Mouse (Mus musculus): Measurements from ENCODE around the gene Cdc42ep1. TPM values are rescaled to one million over a fixed set of nuclear protein-coding genes. Genes with fewer than 3 reads are reported as not detected.
"Not testable (repeated sequence)": the region's sequence is repeated elsewhere in the genome, so short reads cannot be mapped to it uniquely, and the experiment has no call there.

The Cdc42ep1 gene
- polyA plus RNA-seq, 1 experiment from 2014 or later = 9.0 TPM

GRCm38 (mm10) chr15:78844791-78845190 is 2.4 kb downstream of the Cdc42ep1 start:
- no peak overlapping the region for H3K4me3 ChIP-seq (ENCODE audit: low read depth, low read length)
- DNase-seq (ENCODE audit: low spot score, missing footprints) = no peak
- no peak overlapping the region for H3K4me2 ChIP-seq
- 52% methylated on average over 9 of the region's 9 CpGs for WGBS
- H3K36me3 ChIP-seq (ENCODE audit: control insufficient read depth, insufficient read depth, low read length) = no peaks in the 10 kb centered on the region
- peaks cover 14% of the 10 kb centered on the region for H3K4me1 ChIP-seq (ENCODE audit: control insufficient read depth, insufficient read depth, low read length)
- ATAC-seq (ENCODE audit: low FRiP score) = no peak
- no peak overlapping the region for H3K27ac ChIP-seq (ENCODE audit: low read depth, low read length)
- H3K27me3 ChIP-seq (ENCODE audit: control insufficient read depth, insufficient read depth, low read length) = peaks cover 31% of the 10 kb centered on the region
- H3K9ac ChIP-seq (ENCODE audit: low read length) = no peak overlapping the region; the same call in 1 of the 2 replicates
- no peaks in the 10 kb centered on the region for H3K9me3 ChIP-seq (ENCODE audit: control insufficient read depth, low read length)

GRCm38 (mm10) chr15:78845321-78845720 is 2.9 kb downstream of the Cdc42ep1 start:
- Histone ChIP-seq H3K4me1 (ENCODE audit: control insufficient read depth, insufficient read depth, low read length) (peaks cover 10% of the 10 kb centered on the region), H3K27me3 (ENCODE audit: control insufficient read depth, insufficient read depth, low read length) (peaks cover 29% of the 10 kb centered on the region), H3K36me3 (ENCODE audit: control insufficient read depth, insufficient read depth, low read length) (no peaks in the 10 kb centered on the region), H3K9ac (ENCODE audit: low read length) (no peak overlapping the region; the same call in 1 of the 2 replicates), H3K9me3 (ENCODE audit: control insufficient read depth, low read length) (no peaks in the 10 kb centered on the region), H3K4me3 (ENCODE audit: low read depth, low read length) (no peak overlapping the region), H3K27ac (ENCODE audit: low read depth, low read length) (no peak overlapping the region), H3K4me2 (no peak overlapping the region)
- no peak for DNase-seq (ENCODE audit: low spot score, missing footprints)
- no peak for ATAC-seq (ENCODE audit: low FRiP score)
- WGBS = 74% methylated on average over 11 of the region's 11 CpGs

GRCm38 (mm10) chr15:78845867-78846266 is 3.4 kb downstream of the Cdc42ep1 start:
- DNase-seq (ENCODE audit: low spot score, missing footprints) = no peak
- no peak overlapping the region for H3K27ac ChIP-seq (ENCODE audit: low read depth, low read length)
- H3K4me1 ChIP-seq (ENCODE audit: control insufficient read depth, insufficient read depth, low read length) = peaks cover 10% of the 10 kb centered on the region
- no peak overlapping the region for H3K4me2 ChIP-seq
- peaks cover 27% of the 10 kb centered on the region for H3K27me3 ChIP-seq (ENCODE audit: control insufficient read depth, insufficient read depth, low read length)
- no peak for ATAC-seq (ENCODE audit: low FRiP score)
- H3K36me3 ChIP-seq (ENCODE audit: control insufficient read depth, insufficient read depth, low read length) = no peaks in the 10 kb centered on the region
- H3K9me3 ChIP-seq (ENCODE audit: control insufficient read depth, low read length) = no peaks in the 10 kb centered on the region
- WGBS = 87% methylated on average over 8 of the region's 8 CpGs
- H3K9ac ChIP-seq (ENCODE audit: low read length) = no peak overlapping the region
- H3K4me3 ChIP-seq (ENCODE audit: low read depth, low read length) = no peak overlapping the region

GRCm38 (mm10) chr15:78846352-78846751 is 3.9 kb downstream of the Cdc42ep1 start:
- Histone ChIP-seq H3K4me1 (ENCODE audit: control insufficient read depth, insufficient read depth, low read length) (peaks cover 10% of the 10 kb centered on the region), H3K4me3 (ENCODE audit: low read depth, low read length) (no peak overlapping the region), H3K27me3 (ENCODE audit: control insufficient read depth, insufficient read depth, low read length) (peaks cover 22% of the 10 kb centered on the region), H3K9ac (ENCODE audit: low read length) (no peak overlapping the region), H3K9me3 (ENCODE audit: control insufficient read depth, low read length) (no peaks in the 10 kb centered on the region), H3K36me3 (ENCODE audit: control insufficient read depth, insufficient read depth, low read length) (no peaks in the 10 kb centered on the region), H3K4me2 (no peak overlapping the region), H3K27ac (ENCODE audit: low read depth, low read length) (no peak overlapping the region)
- DNase-seq (ENCODE audit: low spot score, missing footprints) (no peak), ATAC-seq (ENCODE audit: low FRiP score) (no peak)
- WGBS = 84% methylated on average over 8 of the region's 8 CpGs

- H3K36me3 ChIP-seq (ENCODE audit: control insufficient read depth, insufficient read depth, low read length); H3K27ac ChIP-seq (ENCODE audit: low read depth, low read length); DNase-seq (ENCODE audit: low spot score, missing footprints); ATAC-seq (ENCODE audit: low FRiP score); H3K4me2 ChIP-seq; H3K4me3 ChIP-seq (ENCODE audit: low read depth, low read length); H3K9me3 ChIP-seq (ENCODE audit: control insufficient read depth, low read length); H3K9ac ChIP-seq (ENCODE audit: low read length): not testable (repeated sequence)
- Histone ChIP-seq H3K27me3 (ENCODE audit: control insufficient read depth, insufficient read depth, low read length) (peaks cover 22% of the 10 kb centered on the region), H3K4me1 (ENCODE audit: control insufficient read depth, insufficient read depth, low read length) (peaks cover 10% of the 10 kb centered on the region)
- 89% methylated on average over 7 of the region's 7 CpGs for WGBS
These were observed 4.4 kb downstream of the Cdc42ep1 start for GRCm38 (mm10) chr15:78846805-78847204.

- Histone ChIP-seq H3K4me3 (ENCODE audit: low read depth, low read length) (no peak overlapping the region), H3K4me2 (no peak overlapping the region), H3K9me3 (ENCODE audit: control insufficient read depth, low read length) (no peaks in the 10 kb centered on the region), H3K27me3 (ENCODE audit: control insufficient read depth, insufficient read depth, low read length) (peaks cover 11% of the 10 kb centered on the region), H3K36me3 (ENCODE audit: control insufficient read depth, insufficient read depth, low read length) (no peaks in the 10 kb centered on the region), H3K9ac (ENCODE audit: low read length) (no peak overlapping the region), H3K27ac (ENCODE audit: low read depth, low read length) (no peak overlapping the region), H3K4me1 (ENCODE audit: control insufficient read depth, insufficient read depth, low read length) (peaks cover 2% of the 10 kb centered on the region; the same call in 1 of the 2 replicates)
- DNase-seq (ENCODE audit: low spot score, missing footprints) (peak; percentile 96), ATAC-seq (ENCODE audit: low FRiP score) (no peak)
- WGBS = 30% methylated on average over 5 of the region's 5 CpGs
These were observed 6.0 kb downstream of the Cdc42ep1 start for GRCm38 (mm10) chr15:78848467-78848866.

- H3K9me3 ChIP-seq (ENCODE audit: control insufficient read depth, low read length) = no peaks in the 10 kb centered on the region
- peaks cover 2% of the 10 kb centered on the region; the same call in 1 of the 2 replicates for H3K4me1 ChIP-seq (ENCODE audit: control insufficient read depth, insufficient read depth, low read length)
- ATAC-seq (ENCODE audit: low FRiP score) = no peak
- H3K4me2 ChIP-seq = no peak overlapping the region
- H3K27ac ChIP-seq (ENCODE audit: low read depth, low read length) = no peak overlapping the region
- no peak overlapping the region for H3K9ac ChIP-seq (ENCODE audit: low read length)
- WGBS = 88% methylated on average over 12 of the region's 12 CpGs
- H3K27me3 ChIP-seq (ENCODE audit: control insufficient read depth, insufficient read depth, low read length) = peaks cover under 1% of the 10 kb centered on the region; the same call in 1 of the 2 replicates
- no peak for DNase-seq (ENCODE audit: low spot score, missing footprints)
- H3K36me3 ChIP-seq (ENCODE audit: control insufficient read depth, insufficient read depth, low read length) = no peaks in the 10 kb centered on the region
- no peak overlapping the region for H3K4me3 ChIP-seq (ENCODE audit: low read depth, low read length)
These were observed 7.1 kb downstream of the Cdc42ep1 start for GRCm38 (mm10) chr15:78849485-78849884.

- H3K27ac ChIP-seq (ENCODE audit: low read depth, low read length) = no peak overlapping the region
- 73% methylated on average over 15 of the region's 15 CpGs for WGBS
- H3K4me3 ChIP-seq (ENCODE audit: low read depth, low read length) = no peak overlapping the region
- DNase-seq (ENCODE audit: low spot score, missing footprints) = no peak
- H3K4me1 ChIP-seq (ENCODE audit: control insufficient read depth, insufficient read depth, low read length) = no peaks in the 10 kb centered on the region
- no peaks in the 10 kb centered on the region for H3K36me3 ChIP-seq (ENCODE audit: control insufficient read depth, insufficient read depth, low read length)
- H3K4me2 ChIP-seq = no peak overlapping the region
- H3K27me3 ChIP-seq (ENCODE audit: control insufficient read depth, insufficient read depth, low read length) = no peaks in the 10 kb centered on the region
- ATAC-seq (ENCODE audit: low FRiP score) = no peak
- H3K9me3 ChIP-seq (ENCODE audit: control insufficient read depth, low read length) = no peaks in the 10 kb centered on the region
- no peak overlapping the region for H3K9ac ChIP-seq (ENCODE audit: low read length)
These were observed 7.8 kb downstream of the Cdc42ep1 start for GRCm38 (mm10) chr15:78850059-78850824.

GRCm38 (mm10) chr15:78850944-78851343 is 8.5 kb downstream of the Cdc42ep1 start:
- H3K4me3 ChIP-seq (ENCODE audit: low read depth, low read length) = no peak overlapping the region
- WGBS = 73% methylated on average over 6 of the region's 6 CpGs
- no peak overlapping the region for H3K27ac ChIP-seq (ENCODE audit: low read depth, low read length)
- H3K9me3 ChIP-seq (ENCODE audit: control insufficient read depth, low read length) = no peaks in the 10 kb centered on the region
- H3K9ac ChIP-seq (ENCODE audit: low read length) = no peak overlapping the region
- DNase-seq (ENCODE audit: low spot score, missing footprints) (no peak), ATAC-seq (ENCODE audit: low FRiP score) (no peak)
- H3K4me2 ChIP-seq = no peak overlapping the region
- H3K36me3 ChIP-seq (ENCODE audit: control insufficient read depth, insufficient read depth, low read length) = no peaks in the 10 kb centered on the region
- H3K27me3 ChIP-seq (ENCODE audit: control insufficient read depth, insufficient read depth, low read length) = no peaks in the 10 kb centered on the region
- H3K4me1 ChIP-seq (ENCODE audit: control insufficient read depth, insufficient read depth, low read length) = no peaks in the 10 kb centered on the region

Measured in midbrain, embryonic 11.5 days (tissue).